Mouse (Mus musculus) limb, embryonic 14.5 days (tissue): ENCODE data around the gene Ccdc91. TPM values are rescaled to one million over a fixed set of nuclear protein-coding genes. Genes with fewer than 3 reads are reported as not detected.

Experiments
- ATAC-seq: fragments of 200-750 bp; cut with Nextera tagmentation; 2 replicates; pipeline ENCODE4 v1.8.0; 2017; ENCODE audit warnings: low read depth, moderate number of reproducible peaks, moderate TSS enrichment; ENCODE audit not compliant: low FRiP score
- DNase-seq: peaks from one replicate; pipeline ENCODE4 v3.0.0-alpha.2; 2015; ENCODE audit warnings: low spot score
- H3K27ac ChIP-seq: fragments of 300-500 bp; sonication (generic); replicated peaks from 2 replicates; pipeline ENCODE4 v1.5.1; 2014; ENCODE audit warnings: low read depth, mild to moderate bottlenecking, low read length, moderate library complexity, mixed read lengths
- H3K27me3 ChIP-seq: fragments of 300-500 bp; sonication (generic); 2 replicates; pipeline ENCODE4 v1.6.1; 2014; ENCODE audit warnings: low read length, mixed read lengths; ENCODE audit not compliant: control insufficient read depth, insufficient read depth
- H3K36me3 ChIP-seq: fragments of 300-500 bp; sonication (generic); 2 replicates; pipeline ENCODE4 v1.6.1; 2014; ENCODE audit warnings: mild to moderate bottlenecking, low read length, moderate library complexity, mixed read lengths; ENCODE audit not compliant: control insufficient read depth, insufficient read depth
- H3K4me1 ChIP-seq: fragments of 300-500 bp; sonication (generic); 2 replicates; pipeline ENCODE4 v1.6.1; 2014; ENCODE audit warnings: antibody characterized with exemption, low read length, mixed read lengths; ENCODE audit not compliant: control insufficient read depth, insufficient read depth
- H3K4me2 ChIP-seq: fragments of 300-500 bp; sonication (generic); replicated peaks from 2 replicates; pipeline ENCODE4 v1.6.1; 2014; ENCODE audit warnings: low read depth, mild to moderate bottlenecking, low read length, moderate library complexity; ENCODE audit not compliant: severe bottlenecking
- H3K4me3 ChIP-seq: fragments of 300-500 bp; sonication (generic); replicated peaks from 2 replicates; pipeline ENCODE4 v1.5.1; 2014; ENCODE audit warnings: low read length
- H3K9ac ChIP-seq: fragments of 300-500 bp; sonication (generic); 2 replicates; pipeline ENCODE4 v1.6.1; 2014; ENCODE audit warnings: mild to moderate bottlenecking, low read depth, low read length, moderate library complexity; ENCODE audit not compliant: severe bottlenecking
- H3K9me3 ChIP-seq: fragments of 300-500 bp; sonication (generic); 2 replicates; pipeline ENCODE4 v1.6.1; 2016; ENCODE audit warnings: low read length; ENCODE audit not compliant: control insufficient read depth
- POLR2A ChIP-seq: fragments of 200-500 bp; IDR thresholded peaks from 2 replicates; pipeline ENCODE4 v1.8.0; 2012; ENCODE audit warnings: inconsistent platforms, mild to moderate bottlenecking, moderate library complexity, borderline replicate concordance; ENCODE audit not compliant: insufficient read depth, insufficient read length; ENCODE audit errors: extremely low read depth
- WGBS: fragments of 180-500 bp; shearing (Covaris S2); extraction: QIAGEN DNeasy Blood & Tissue Kit; methylation state at CpG from one replicate; pipeline ENCODE4 v1.1.7; 2014; 5-methylcytosine and 5-hydroxymethylcytosine counted together
- polyA plus RNA-seq, 2 experiments: library from polyadenylated mRNA; depleted of rRNA in 1 of 2; stranded (reverse) in 1 of 2; unstranded in 1 of 2; fragments of >200 nt; fragmentation: Nextera tagmentation in 1 of 2; extraction: Ambion mirVana in 1 of 2; gene quantifications; 2 replicates each; pipeline versions ENCODE4 v1.2.1 to v1.2.3; 2012 to 2014

Ccdc91 gene
- polyA plus RNA-seq, 2 experiments: 16.5 to 21.0 TPM

DNA sequence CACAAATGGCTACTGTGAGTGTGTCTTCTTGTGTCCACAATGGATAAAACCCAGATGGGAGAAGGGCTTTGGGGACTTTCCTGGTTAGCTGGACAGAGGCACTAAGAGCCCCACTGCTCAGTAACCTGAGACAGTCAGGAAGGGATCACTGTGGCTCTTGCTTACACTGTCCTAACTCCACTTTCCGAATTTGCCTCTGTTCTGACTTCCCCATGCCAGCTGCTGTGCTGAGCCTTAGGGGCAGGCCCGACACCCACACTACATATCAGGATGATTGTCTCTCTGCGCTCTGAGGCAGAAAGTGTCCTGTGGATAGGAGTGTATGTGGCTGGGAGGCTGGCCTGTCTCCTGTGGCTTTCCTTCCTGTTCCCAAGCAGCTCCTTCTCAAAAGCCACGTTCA, 97.5 kb downstream of the Ccdc91 start:
- Histone ChIP-seq H3K27ac (no peak overlapping the region), H3K4me2 (no peak overlapping the region), H3K4me1 (peaks cover 11% of the 10 kb centered on the region), H3K9me3 (no peaks in the 10 kb centered on the region), H3K9ac (no peak overlapping the region), H3K36me3 (no peaks in the 10 kb centered on the region), H3K27me3 (no peaks in the 10 kb centered on the region), H3K4me3 (no peak overlapping the region)
- 64% methylated on average over 4 of the region's 4 CpGs for WGBS
- DNase-seq (no peak), ATAC-seq (no peak)
- TF ChIP-seq POLR2A: no peak

- Histone ChIP-seq H3K9ac (no peak overlapping the region), H3K27ac (no peak overlapping the region), H3K4me1 (peaks cover 11% of the 10 kb centered on the region), H3K4me3 (no peak overlapping the region), H3K36me3 (no peaks in the 10 kb centered on the region), H3K27me3 (no peaks in the 10 kb centered on the region), H3K4me2 (no peak overlapping the region), H3K9me3 (no peaks in the 10 kb centered on the region)
- TF ChIP-seq POLR2A: no peak
- 38% methylated on average over 5 of the region's 5 CpGs for WGBS
- ATAC-seq: no peak
- no peak for DNase-seq
Measured at GRCm38 (mm10) chr6:147574454-147575182, 99.0 kb downstream of the Ccdc91 start.

DNA sequence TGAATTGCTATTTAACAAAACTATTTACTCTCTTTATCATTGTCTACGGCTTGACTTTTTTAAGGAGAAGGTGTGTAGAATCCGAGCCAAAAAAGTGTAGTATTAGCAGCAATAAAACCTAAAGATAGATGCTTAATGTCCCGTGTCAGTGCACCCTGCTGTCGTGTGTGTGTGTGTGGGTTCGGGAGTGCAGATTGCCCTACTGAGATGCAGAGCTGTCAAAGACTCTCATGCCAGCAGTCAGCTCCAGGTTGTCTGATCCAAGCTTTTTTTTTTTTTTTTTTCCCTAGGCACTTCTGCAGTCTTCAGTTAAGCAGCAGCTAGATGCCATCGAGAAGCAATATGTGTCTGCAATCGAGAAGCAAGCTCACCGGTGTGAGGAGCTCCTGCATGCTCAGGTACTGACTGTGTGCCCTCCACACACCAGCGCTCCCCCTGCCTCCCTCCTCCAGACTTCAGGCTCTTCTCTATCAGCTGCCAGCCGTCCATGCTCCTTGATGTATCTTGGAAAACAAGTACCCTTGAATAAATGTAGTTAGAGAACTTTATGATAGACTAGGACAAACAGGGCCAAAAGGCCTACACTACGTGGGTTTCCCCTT, 99.7 kb downstream of the Ccdc91 start:
- no peak overlapping the region for H3K27ac ChIP-seq
- peaks cover 11% of the 10 kb centered on the region for H3K4me1 ChIP-seq
- no peak for TF ChIP-seq POLR2A
- H3K4me2 ChIP-seq: no peak overlapping the region
- no peak overlapping the region for H3K9ac ChIP-seq
- 39% methylated on average over 11 of the region's 11 CpGs for WGBS
- no peaks in the 10 kb centered on the region for H3K9me3 ChIP-seq
- no peaks in the 10 kb centered on the region for H3K27me3 ChIP-seq
- no peak for ATAC-seq
- no peak for DNase-seq
- H3K4me3 ChIP-seq: no peak overlapping the region
- no peaks in the 10 kb centered on the region for H3K36me3 ChIP-seq

DNA sequence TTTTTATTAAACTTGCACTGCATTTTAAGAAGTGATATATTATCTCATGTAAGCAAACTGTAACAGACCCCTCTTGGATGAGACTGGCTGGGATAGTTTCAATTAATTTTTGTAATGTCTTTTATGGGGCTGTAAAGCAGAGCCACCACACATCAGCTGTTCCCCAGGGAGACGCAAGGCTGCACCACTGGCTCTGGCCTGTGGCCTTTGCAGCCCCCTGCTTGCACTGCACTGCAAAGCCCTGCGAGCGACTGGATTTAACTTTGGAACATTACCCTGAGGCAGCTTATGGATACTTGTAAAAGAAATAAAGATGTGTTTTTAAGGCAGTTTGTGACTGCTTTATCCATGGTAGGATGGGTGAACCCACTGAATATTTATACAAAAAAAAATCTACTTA, 112.0 kb downstream of the Ccdc91 start:
- no peak overlapping the region for H3K4me2 ChIP-seq
- H3K9me3 ChIP-seq: no peaks in the 10 kb centered on the region
- no peak for DNase-seq
- no peaks in the 10 kb centered on the region; the same call in 1 of the 2 replicates for H3K4me1 ChIP-seq
- 27% methylated on average over 3 of the region's 3 CpGs for WGBS
- no peak overlapping the region for H3K27ac ChIP-seq
- no peak for TF ChIP-seq POLR2A
- H3K27me3 ChIP-seq: no peaks in the 10 kb centered on the region
- H3K4me3 ChIP-seq: no peak overlapping the region
- no peak for ATAC-seq
- H3K36me3 ChIP-seq: peaks cover 3% of the 10 kb centered on the region; the same call in 1 of the 2 replicates
- no peak overlapping the region for H3K9ac ChIP-seq

- Histone ChIP-seq H3K27me3 (no peaks in the 10 kb centered on the region), H3K9me3 (no peaks in the 10 kb centered on the region), H3K36me3 (no peaks in the 10 kb centered on the region), H3K4me2 (no peak overlapping the region), H3K9ac (no peak overlapping the region), H3K27ac (no peak overlapping the region), H3K4me1 (no peaks in the 10 kb centered on the region), H3K4me3 (no peak overlapping the region)
- no peak for ATAC-seq
- no peak for DNase-seq
- WGBS: 57% methylated on average over 10 of the region's 10 CpGs
- no peak for TF ChIP-seq POLR2A
Measured at GRCm38 (mm10) chr6:147606666-147607065, 131.0 kb downstream of the Ccdc91 start.
